Mouse (Mus musculus) lung, postnatal 25 days (tissue): ENCODE data around the gene Tmem131l.
A peak's percentile ranks its signal among the peaks of the same experiment; 100 is the strongest.
"Not testable (repeated sequence)": the region's sequence is repeated elsewhere in the genome, so short reads cannot be mapped to it uniquely, and the experiment has no call there.

Experiments used
- DNase-seq: peaks from one replicate; pipeline ENCODE4 v3.0.0; 2022; ENCODE audit warnings: low spot score

The Tmem131l gene

DNA sequence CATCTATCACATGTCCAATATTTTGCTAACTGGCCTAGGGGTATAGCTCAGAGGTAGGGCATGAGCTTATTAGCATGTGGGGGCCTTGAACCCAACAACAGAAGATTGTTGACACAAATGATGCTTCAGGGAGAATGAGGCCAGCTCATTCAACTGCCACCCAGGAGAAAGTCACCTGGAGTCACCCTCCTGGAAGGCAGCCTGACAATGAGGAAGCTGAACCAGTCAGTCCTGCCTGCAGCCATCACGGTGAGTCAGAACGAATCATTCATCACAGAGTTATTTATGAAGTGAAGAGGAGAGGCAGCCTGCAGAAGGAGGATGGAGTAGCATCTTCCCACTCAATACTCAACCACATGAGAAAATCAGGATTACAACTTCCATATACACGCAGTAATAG lies 124.9 kb downstream of the Tmem131l start:
- DNase-seq = no peak

GRCm38 (mm10) chr3:83910707-83911106 lies 129.3 kb downstream of the Tmem131l start:
- DNase-seq = peak; percentile 10

DNA sequence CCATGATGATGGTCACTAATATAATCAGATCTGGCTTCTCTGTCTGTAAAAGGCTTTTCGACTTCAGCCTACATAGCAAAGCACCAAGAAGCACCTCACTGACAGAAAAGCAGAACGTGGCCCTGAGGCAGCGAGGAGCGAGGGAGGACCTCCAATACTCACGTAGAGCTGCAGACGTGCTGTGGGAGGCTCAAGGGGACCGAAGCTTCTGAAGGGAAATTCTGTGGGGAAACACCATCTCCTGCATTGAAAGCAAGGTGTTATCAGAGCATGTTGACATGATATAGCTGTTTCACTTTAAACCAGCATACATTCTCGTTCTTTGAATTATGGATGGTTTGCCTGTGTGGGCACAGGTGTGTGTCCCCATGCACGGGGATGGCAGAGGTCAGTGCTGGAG lies 133.8 kb downstream of the Tmem131l start:
- DNase-seq = no peak

GRCm38 (mm10) chr3:83905161-83905560 lies 134.8 kb downstream of the Tmem131l start:
- no peak for DNase-seq

DNA sequence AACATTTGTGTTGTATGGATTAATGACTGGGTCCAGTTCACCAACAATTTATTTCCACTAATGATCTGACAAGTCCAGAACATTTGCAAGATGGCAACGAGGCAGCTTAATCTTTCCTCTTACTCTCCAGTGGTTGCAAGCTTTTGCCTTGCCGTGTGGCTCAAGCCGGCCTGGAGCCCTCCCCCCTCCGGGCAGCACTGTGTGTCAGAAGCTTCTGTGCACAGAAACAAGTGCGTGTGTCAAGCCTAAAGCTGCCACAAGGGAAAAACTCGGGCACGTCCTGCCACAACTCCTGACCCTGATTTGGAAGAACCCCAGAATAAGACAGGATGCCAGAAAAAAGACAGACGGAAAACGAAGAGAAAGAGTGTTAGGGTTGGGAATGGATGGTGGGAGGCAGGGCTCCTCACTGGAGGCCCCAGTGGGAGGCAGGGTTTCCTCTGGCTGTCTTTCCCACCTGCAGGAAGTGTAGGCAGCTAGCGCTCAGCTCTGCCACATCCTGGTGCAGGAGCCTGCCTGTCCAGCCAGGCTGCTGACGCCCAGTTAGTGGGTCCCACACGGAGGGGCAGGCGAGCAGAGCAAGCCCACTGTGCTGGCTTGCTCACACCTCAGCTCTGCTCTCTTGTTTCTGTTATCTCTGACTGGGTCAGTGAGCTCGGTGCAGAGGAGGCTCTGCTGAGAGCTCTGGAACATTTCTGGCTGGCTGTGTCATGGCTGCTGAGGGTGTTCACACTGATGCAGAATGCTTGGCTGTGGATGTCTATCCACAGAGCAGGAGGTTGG lies 135.6 kb downstream of the Tmem131l start:
- no peak for DNase-seq

DNA sequence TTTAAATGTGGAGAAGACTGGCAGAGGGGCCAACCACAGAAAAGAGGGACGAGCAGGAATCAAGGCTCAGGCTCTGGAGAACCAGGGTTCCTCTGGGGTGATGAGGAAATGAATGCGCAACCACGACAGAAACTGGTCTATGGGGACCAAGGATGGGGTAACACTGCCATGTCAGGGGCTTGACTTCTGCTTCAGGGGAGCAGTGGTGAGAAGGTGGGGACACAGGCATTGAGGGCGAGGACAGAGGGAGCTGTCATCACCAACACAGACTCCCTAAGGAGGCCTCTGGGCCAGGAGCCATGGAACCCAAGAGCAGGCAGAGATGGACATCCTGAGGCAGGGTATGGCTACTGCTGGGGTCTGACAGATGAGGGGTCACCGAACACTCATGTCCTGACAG lies 137.0 kb downstream of the Tmem131l start:
- DNase-seq = no peak

DNA sequence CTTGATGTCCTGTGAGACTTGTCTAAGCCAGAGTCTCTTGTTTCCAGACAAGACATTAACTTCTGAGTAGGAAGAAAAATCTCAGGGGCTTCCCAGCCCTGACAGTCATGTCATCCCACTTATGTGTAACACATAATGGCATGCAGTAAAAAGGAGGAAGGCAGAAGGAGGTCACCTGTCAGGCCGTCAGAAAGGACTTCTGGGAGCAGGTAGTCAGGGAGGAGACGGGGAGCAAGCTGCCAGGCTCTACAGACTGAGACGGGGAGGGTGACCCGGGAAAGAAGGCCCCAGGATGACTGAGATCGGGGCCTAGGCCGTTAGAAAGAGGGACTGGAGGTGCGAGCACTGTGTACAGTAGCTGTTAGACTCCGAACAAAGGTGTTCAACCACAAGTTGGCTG lies 137.5 kb downstream of the Tmem131l start:
- no peak for DNase-seq

GRCm38 (mm10) chr3:83900756-83901373 lies 139.1 kb downstream of the Tmem131l start:
- no peak for DNase-seq

DNA sequence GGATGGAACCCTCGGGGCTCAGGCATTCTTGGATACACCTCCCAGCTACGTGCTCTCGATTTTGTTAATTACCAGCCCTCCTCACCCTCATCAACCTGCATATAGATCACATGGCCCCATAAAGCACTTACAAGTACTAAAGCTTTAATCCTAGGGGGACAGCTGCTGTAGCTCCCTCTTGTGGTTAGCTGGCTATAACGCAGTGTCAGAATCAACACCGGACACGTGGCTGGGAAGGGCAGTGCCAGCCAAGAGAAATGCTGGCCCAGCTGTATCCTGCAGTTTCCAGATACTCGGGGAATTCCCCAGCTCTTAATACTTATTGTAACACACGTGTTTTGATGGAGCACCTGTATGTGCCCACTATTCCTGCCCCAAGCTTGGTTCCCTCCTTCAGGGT lies 140.4 kb downstream of the Tmem131l start:
- peak; percentile 61 for DNase-seq

DNA sequence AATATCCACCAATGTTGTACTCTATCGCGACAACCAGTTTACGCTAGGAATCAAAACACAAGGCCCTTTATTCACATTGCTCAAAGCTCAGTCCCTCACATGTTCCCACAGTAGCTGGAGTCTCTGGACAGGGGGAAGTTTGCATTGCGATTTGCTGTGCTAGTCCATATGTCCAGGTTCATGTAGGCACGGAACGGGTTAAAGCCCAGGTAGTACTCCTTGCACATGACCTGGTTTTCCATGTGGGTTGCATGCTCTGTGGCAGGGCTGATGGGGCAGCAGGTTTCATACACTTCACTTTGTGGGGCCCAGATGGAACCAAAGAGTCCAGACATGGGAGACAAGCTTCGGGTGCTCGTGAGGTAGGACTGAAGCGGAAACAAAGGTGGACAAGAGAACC lies 141.7 kb downstream of the Tmem131l start:
- DNase-seq = no peak

GRCm38 (mm10) chr3:83895811-83896210 lies 144.2 kb downstream of the Tmem131l start:
- DNase-seq = no peak

DNA sequence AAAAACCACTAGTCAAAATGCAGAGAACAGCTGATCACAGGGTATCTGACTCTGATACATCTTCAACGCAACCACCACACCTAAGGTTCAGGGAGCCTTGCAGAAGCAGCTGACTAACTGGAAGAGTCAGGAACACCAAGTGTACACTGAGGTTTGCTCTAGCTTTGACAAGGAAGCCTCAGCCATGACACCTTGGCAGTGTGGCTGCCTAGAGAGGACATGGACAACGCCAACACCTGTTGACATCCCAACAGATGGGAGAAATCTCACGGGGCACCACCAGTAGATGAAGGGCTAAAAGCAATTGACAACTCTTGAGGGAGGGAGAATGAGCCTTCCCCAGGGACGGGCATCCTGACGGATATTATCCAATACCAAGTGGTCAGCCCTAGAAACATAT lies 144.9 kb downstream of the Tmem131l start:
- no peak for DNase-seq

GRCm38 (mm10) chr3:83885163-83885562 lies 154.8 kb downstream of the Tmem131l start:
- DNase-seq = peak; percentile 54

GRCm38 (mm10) chr3:83879261-83880050 lies 160.5 kb downstream of the Tmem131l start:
- not testable (repeated sequence) for DNase-seq

- DNase-seq = no peak
Measured at GRCm38 (mm10) chr3:83878801-83879200, 161.2 kb downstream of the Tmem131l start.

DNA sequence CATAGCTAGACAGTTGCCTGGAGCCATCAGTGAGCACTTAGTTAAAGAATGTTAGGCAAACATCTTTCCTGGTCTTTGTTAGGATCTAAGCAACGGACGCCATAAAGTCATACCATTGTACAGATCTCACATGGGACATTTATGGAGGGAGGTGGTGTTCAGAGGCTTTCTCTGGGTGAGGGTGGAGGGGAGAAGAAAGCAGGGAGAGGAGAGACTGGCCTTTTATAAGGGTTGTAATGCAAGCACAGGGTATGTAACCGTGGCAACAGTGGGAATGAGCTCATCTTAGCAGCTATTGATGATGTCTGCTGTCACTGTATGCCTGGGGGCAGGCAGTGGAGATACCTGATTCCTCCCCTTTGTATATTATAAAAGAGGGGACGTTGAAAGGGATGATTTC lies 163.7 kb downstream of the Tmem131l start:
- DNase-seq = no peak

- not testable (repeated sequence) for DNase-seq
Measured at GRCm38 (mm10) chr3:83875078-83875477, 164.9 kb downstream of the Tmem131l start.

DNA sequence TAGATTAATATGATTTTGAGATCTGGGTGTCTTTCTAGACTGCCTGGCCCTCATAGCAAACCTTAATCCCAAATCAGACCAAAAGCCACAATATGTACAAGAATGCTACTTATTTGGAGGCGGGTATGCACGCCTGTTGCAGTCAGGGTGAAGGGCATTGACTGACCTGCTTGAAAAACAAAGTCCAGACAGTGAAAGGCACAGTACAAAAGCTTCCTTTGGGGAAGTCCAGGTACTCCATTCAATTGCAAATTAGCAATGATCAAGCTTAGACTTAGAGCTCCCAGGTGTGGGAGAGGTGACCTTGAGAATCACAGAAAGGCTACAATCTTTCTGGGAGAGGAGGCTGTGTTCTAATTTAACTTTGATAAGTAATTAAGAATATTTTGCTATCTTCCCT lies 167.1 kb downstream of the Tmem131l start:
- DNase-seq = not testable (repeated sequence)

DNA sequence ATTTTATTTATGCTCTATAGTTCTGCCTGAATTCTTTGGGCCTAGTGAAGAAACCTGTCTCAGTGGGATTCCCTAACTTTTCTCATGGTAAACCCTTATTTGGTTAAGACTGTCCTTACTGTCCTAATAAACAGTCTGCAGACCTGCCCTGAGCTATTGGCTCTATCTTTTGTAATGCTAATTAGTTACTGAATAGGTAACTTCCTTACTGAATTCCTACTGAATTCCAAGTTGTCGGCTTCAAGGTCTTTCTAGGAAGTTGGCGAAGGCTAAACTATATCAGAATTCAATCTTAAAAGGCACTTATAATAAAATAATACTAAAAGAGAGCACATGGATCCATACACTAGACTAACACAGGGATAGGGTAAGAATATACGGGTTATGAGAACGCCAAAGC lies 168.0 kb downstream of the Tmem131l start:
- DNase-seq = not testable (repeated sequence)

DNA sequence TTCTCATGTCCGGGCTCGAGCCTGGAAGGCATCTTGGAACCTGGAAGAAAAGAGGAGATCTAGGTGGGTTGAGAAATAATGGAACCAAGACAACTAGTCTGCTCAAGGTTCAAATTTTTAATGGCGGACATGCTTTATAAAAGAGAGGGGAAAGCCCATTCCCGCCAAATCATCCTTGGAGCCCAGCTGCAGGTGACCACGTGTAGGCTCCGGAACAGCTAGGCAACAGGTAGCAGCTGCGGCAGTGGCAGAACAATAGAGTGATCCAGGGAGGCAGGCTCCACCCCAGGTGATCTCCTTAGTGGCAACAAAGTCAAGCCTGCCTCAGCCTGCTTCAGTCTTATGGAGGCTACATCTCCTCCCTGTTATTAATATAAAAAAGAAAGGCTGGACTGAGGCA lies 168.4 kb downstream of the Tmem131l start:
- not testable (repeated sequence) for DNase-seq

GRCm38 (mm10) chr3:83869776-83870175 lies 170.2 kb downstream of the Tmem131l start:
- no peak for DNase-seq

GRCm38 (mm10) chr3:83867026-83867425 lies 172.9 kb downstream of the Tmem131l start:
- not testable (repeated sequence) for DNase-seq

GRCm38 (mm10) chr3:83865216-83865615 lies 174.8 kb downstream of the Tmem131l start:
- DNase-seq = peak; percentile 69
